Mouse (Mus musculus) CH12.LX (cell line): ENCODE data around the gene Gm49325. TPM values are rescaled to one million over a fixed set of nuclear protein-coding genes. Genes with fewer than 3 reads are reported as not detected.
A peak's percentile ranks its signal among the peaks of the same experiment; 100 is the strongest.

Experiments used
- DNase-seq: peaks from one replicate; pipeline ENCODE4 v3.0.0-alpha.2; 2013; ENCODE audit errors: extremely low read depth
- H3K27ac ChIP-seq: 2 replicates; pipeline ENCODE4 v1.5.1; 2012; ENCODE audit warnings: low read depth, mild to moderate bottlenecking, control low read depth, moderate library complexity; ENCODE audit not compliant: insufficient read depth
- H3K27me3 ChIP-seq: replicated peaks from 2 replicates; pipeline ENCODE3; 2012; ENCODE audit warnings: inconsistent platforms
- H3K36me3 ChIP-seq, 2 experiments: replicated peaks in 1 of 2; 2 replicates each; pipeline versions ENCODE3 to v1.6.1; 2012; ENCODE audit warnings: inconsistent platforms in 1 of 2, low read length in 1 of 2, mild to moderate bottlenecking in 1 of 2, mixed read lengths in 1 of 2, moderate library complexity in 1 of 2; ENCODE audit not compliant: control insufficient read depth in 1 of 2, insufficient read depth in 1 of 2
- H3K4me1 ChIP-seq, 2 experiments: 2 replicates each; pipeline ENCODE4 v1.6.1; 2012; ENCODE audit warnings: inconsistent platforms in 1 of 2, moderate library complexity in 1 of 2; ENCODE audit not compliant: insufficient read depth in 2 of 2, control insufficient read depth in 1 of 2
- H3K4me2 ChIP-seq: 2 replicates; pipeline ENCODE4 v1.6.1; 2012; ENCODE audit warnings: low read depth, mild to moderate bottlenecking, control low read depth; ENCODE audit not compliant: poor library complexity, insufficient read depth, severe bottlenecking
- H3K4me3 ChIP-seq, 3 experiments: fragments of 150-350 bp in 1 of 3; sonication (generic) in 1 of 3; replicated peaks in 1 of 3; 2 replicates each; pipeline versions ENCODE3 to v1.5.1; 2011 to 2012; ENCODE audit warnings: low read depth in 2 of 3, low read length in 2 of 3, mild to moderate bottlenecking in 2 of 3, moderate library complexity in 2 of 3, control low read depth in 1 of 3, improper control_type of control experiment in 1 of 3, inconsistent platforms in 1 of 3, mixed read lengths in 1 of 3; ENCODE audit not compliant: poor library complexity in 1 of 3
- H3K79me2 ChIP-seq: replicated peaks from 2 replicates; pipeline ENCODE4 v1.6.1; 2012; ENCODE audit warnings: mild to moderate bottlenecking, moderate library complexity; ENCODE audit not compliant: control insufficient read depth, poor library complexity, insufficient read depth, severe bottlenecking; ENCODE audit errors: extremely low read depth
- H3K9ac ChIP-seq: 2 replicates; pipeline ENCODE4 v1.6.1; 2012; ENCODE audit warnings: low read depth, mild to moderate bottlenecking, control low read depth, moderate library complexity; ENCODE audit not compliant: insufficient read depth
- H3K9me3 ChIP-seq: replicated peaks from 2 replicates; pipeline ENCODE3; 2012; ENCODE audit warnings: low read length, inconsistent platforms, mixed read lengths
- CHD2 ChIP-seq: IDR thresholded peaks from 2 replicates; pipeline ENCODE4 v1.6.1; 2011; ENCODE audit warnings: low read length, improper control_type of control experiment
- CTCF ChIP-seq, 2 experiments: IDR thresholded peaks in 1 of 2; conservative IDR thresholded peaks in 1 of 2; 2 replicates each; pipeline ENCODE4 v1.5.1; 2011 to 2012; ENCODE audit warnings: low read depth in 2 of 2, low read length in 2 of 2, improper control_type of control experiment in 1 of 2, inconsistent platforms in 1 of 2, mild to moderate bottlenecking in 1 of 2, moderate library complexity in 1 of 2
- ELF1 ChIP-seq: IDR thresholded peaks from 2 replicates; pipeline ENCODE4 v1.6.1; 2014; ENCODE audit warnings: low read depth, mild to moderate bottlenecking, inconsistent platforms, low read length, improper control_type of control experiment
- HCFC1 ChIP-seq: IDR thresholded peaks from 2 replicates; pipeline ENCODE4 v1.6.1; 2012; ENCODE audit warnings: low read depth, mild to moderate bottlenecking, inconsistent platforms, low read length, improper control_type of control experiment
- IRF4 ChIP-seq: IDR thresholded peaks from 2 replicates; pipeline ENCODE4 v1.6.1; 2014; ENCODE audit warnings: low read depth, mild to moderate bottlenecking, inconsistent platforms, low read length, improper control_type of control experiment
- MAFK ChIP-seq: IDR thresholded peaks from 2 replicates; pipeline ENCODE4 v1.6.1; 2011; ENCODE audit warnings: low read length, improper control_type of control experiment; ENCODE audit not compliant: insufficient replicate concordance
- MAX ChIP-seq: IDR thresholded peaks from 2 replicates; pipeline ENCODE4 v1.6.1; 2011; ENCODE audit warnings: low read length, improper control_type of control experiment
- MEF2A ChIP-seq: IDR thresholded peaks from 2 replicates; pipeline ENCODE4 v1.6.1; 2014; ENCODE audit warnings: low read depth, mild to moderate bottlenecking, inconsistent platforms, low read length, improper control_type of control experiment, borderline replicate concordance
- NRF1 ChIP-seq: IDR thresholded peaks from 2 replicates; pipeline ENCODE4 v1.6.1; 2014; ENCODE audit warnings: low read depth, mild to moderate bottlenecking, inconsistent platforms, low read length, improper control_type of control experiment, moderate library complexity
- RAD21 ChIP-seq: IDR thresholded peaks from 2 replicates; pipeline ENCODE4 v1.6.1; 2011; ENCODE audit warnings: low read depth, mild to moderate bottlenecking, low read length, improper control_type of control experiment, moderate library complexity
- SMC3 ChIP-seq: IDR thresholded peaks from 2 replicates; pipeline ENCODE4 v1.6.1; 2011; ENCODE audit warnings: low read depth, low read length, improper control_type of control experiment
- TCF12 ChIP-seq: IDR thresholded peaks from 2 replicates; pipeline ENCODE4 v1.6.1; 2014; ENCODE audit warnings: low read depth, mild to moderate bottlenecking, inconsistent platforms, low read length, improper control_type of control experiment
- dilution Hi-C: fragments of 300-500 bp; cut with MboI; formaldehyde crosslinking; loops from 2 replicates; pipeline ENCODE4 v1.14.3; 2020; ENCODE audit warnings: low sequenced_read_pairs; ENCODE audit not compliant: extremely low pct_unique_long_range_greater_than_20kb, extremely low pct_ligation_motif_present
- in situ Hi-C: fragments of 300-500 bp; cut with MboI; formaldehyde crosslinking; loops from 3 replicates; pipeline ENCODE4 v1.14.3; 2019; ENCODE audit warnings: low sequenced_read_pairs, low pct_ligation_motif_present, low pct_unique_long_range_greater_than_20kb, mixed read lengths
- polyA plus RNA-seq: library from polyadenylated mRNA; unstranded; fragments of >175 nt; gene quantifications from 2 replicates; pipeline ENCODE4 v1.2.1, GENCODE M21; 2012; ENCODE audit warnings: low read depth; ENCODE audit not compliant: insufficient read length
- total RNA-seq, 2 experiments: library from RNA; depleted of rRNA; stranded (reverse); fragments of 300-350 nt in 1 of 2; fragments of >200 nt in 1 of 2; gene quantifications; 2 replicates each; pipeline ENCODE4 v1.2.3; 2012 to 2014

Gene Gm49325
- total and polyA plus RNA-seq, 3 experiments = 1.1 to 26.9 TPM; not detected in 1

GRCm38 (mm10) chr10:77652046-77652445 lies 46.0 kb downstream of the Gm49325 start:
- TF ChIP-seq SMC3 (peak; percentile 38), MEF2A (no peak), RAD21 (peak; percentile 41), CTCF (conservative IDR thresholded peaks at IDR 0.05 in 1 of 2, IDR thresholded peaks at IDR 0.05 in 1 of 2; ENCODE audit: low read depth in 2 of 2, low read length in 2 of 2) (peak in 1 of 2 experiments; percentile 44; a peak in 2 of 4 replicates)
- dilution Hi-C loops (no loop called here), in situ Hi-C loops (no loop called here)
- Histone ChIP-seq H3K9me3 (peaks cover 6% of the 10 kb centered on the region), H3K79me2 (no peaks in the 10 kb centered on the region), H3K27me3 (no peaks in the 10 kb centered on the region), H3K4me1 (no peaks in the 10 kb centered on the region; a peak in 1 of 4 replicates), H3K4me3 (no peak overlapping the region), H3K9ac (no peak overlapping the region), H3K27ac (no peak overlapping the region), H3K4me2 (no peak overlapping the region), H3K36me3 (peaks cover 0 to 8% of the 10 kb centered on the region in 2 experiments)
- DNase-seq = no peak

GRCm38 (mm10) chr10:77658286-77658994 lies 52.4 kb downstream of the Gm49325 start:
- H3K27me3 ChIP-seq = peaks cover 5% of the 10 kb centered on the region
- no peak overlapping the region for H3K9ac ChIP-seq
- in situ Hi-C loops (no loop called here), dilution Hi-C loops (no loop called here)
- H3K9me3 ChIP-seq = peaks cover 9% of the 10 kb centered on the region
- peaks cover 4% of the 10 kb centered on the region in 2 experiments; a peak in 2 of 4 replicates for H3K4me1 ChIP-seq
- no peak for DNase-seq
- H3K36me3 ChIP-seq = no peaks in the 10 kb centered on the region
- H3K27ac ChIP-seq = no peak overlapping the region
- no peaks in the 10 kb centered on the region for H3K79me2 ChIP-seq
- TF ChIP-seq IRF4 (no peak), TCF12 (peak; percentile 41; the same call in 1 of the 2 replicates)
- no peak overlapping the region for H3K4me2 ChIP-seq
- peak overlapping the region in 1 of 3 experiments; percentile 1 for H3K4me3 ChIP-seq

DNA sequence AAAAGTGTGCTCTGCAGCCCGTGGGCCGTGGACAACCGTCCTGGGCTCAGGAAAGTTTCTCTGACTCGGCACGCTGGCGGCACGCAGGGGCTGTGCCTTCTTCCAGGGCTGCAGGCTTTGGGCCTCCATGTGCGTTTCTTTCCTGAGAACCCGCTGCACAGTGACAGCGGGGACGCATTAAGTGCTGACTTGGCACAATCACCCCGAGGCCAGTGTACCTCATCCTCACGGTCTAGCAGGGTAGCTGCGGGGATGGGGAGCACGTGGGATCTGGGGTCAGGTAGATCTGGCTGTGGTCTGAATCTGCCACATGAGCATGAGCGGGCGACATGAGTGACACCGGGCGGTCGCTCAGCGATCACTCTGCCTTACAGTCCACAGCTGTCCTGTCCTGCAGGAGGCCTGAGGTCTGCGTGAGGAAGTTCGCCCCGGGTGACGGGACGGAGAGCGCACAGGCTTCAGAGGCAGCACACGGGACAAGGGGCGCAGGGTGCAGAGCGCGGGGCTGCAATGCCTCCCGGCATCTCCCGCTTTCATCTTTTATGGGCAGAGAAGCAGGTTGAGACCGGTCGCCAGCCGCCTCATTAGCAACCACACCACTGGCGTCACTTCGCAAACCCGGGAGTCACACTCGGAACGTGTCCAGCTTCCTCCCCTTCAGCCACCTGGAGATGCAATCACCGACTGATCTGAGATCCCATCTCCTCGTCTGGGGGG lies 58.1 kb downstream of the Gm49325 start:
- Histone ChIP-seq H3K4me2 (no peak overlapping the region), H3K27me3 (no peaks in the 10 kb centered on the region)
- no peak for DNase-seq
- TF ChIP-seq MAFK (peak; percentile 42; the same call in 1 of the 2 replicates), CHD2 (no peak), NRF1 (no peak), HCFC1 (no peak), MAX (no peak), ELF1 (no peak)
- TF ChIP-seq, all 38 proteins: peak for 1
- in situ Hi-C loops = no loop called here
- Histone ChIP-seq H3K36me3 (no peaks in the 10 kb centered on the region), H3K9ac (no peak overlapping the region), H3K9me3 (peaks cover 4% of the 10 kb centered on the region), H3K4me1 (peaks cover 7 to 30% of the 10 kb centered on the region in 2 experiments), H3K79me2 (no peaks in the 10 kb centered on the region), H3K4me3 (no peak overlapping the region), H3K27ac (no peak overlapping the region)
- dilution Hi-C loops = no loop called here
